Mouse (Mus musculus) heart, postnatal 0 days (tissue): ENCODE data around the gene Gm12830. TPM values are rescaled to one million over a fixed set of nuclear protein-coding genes. Genes with fewer than 3 reads are reported as not detected.

Source experiments
- ATAC-seq: fragments of 200-750 bp; cut with Nextera tagmentation; 2 replicates; pipeline ENCODE4 v1.8.0; 2017; ENCODE audit warnings: low read depth, moderate number of reproducible peaks, moderate library complexity; ENCODE audit not compliant: insufficient read depth
- DNase-seq: peaks from one replicate; pipeline ENCODE4 v3.0.0-alpha.2; 2016; ENCODE audit warnings: low spot score
- H3K27ac ChIP-seq: fragments of 300-500 bp; sonication (generic); 2 replicates; pipeline ENCODE4 v1.5.1; 2014; ENCODE audit warnings: low read depth, mild to moderate bottlenecking
- H3K27me3 ChIP-seq: fragments of 300-500 bp; sonication (generic); 2 replicates; pipeline ENCODE4 v1.6.1; 2014; ENCODE audit warnings: low read length, mixed read lengths; ENCODE audit not compliant: control insufficient read depth, insufficient read depth
- H3K36me3 ChIP-seq: fragments of 300-500 bp; sonication (generic); replicated peaks from 2 replicates; pipeline ENCODE4 v1.6.1; 2014; ENCODE audit warnings: low read length, mixed read lengths; ENCODE audit not compliant: control insufficient read depth, insufficient read depth
- H3K4me1 ChIP-seq: fragments of 300-500 bp; sonication (generic); 2 replicates; pipeline ENCODE4 v1.6.1; 2014; ENCODE audit warnings: antibody characterized with exemption; ENCODE audit not compliant: control insufficient read depth, insufficient read depth
- H3K4me2 ChIP-seq: fragments of 300-500 bp; sonication (generic); 2 replicates; pipeline ENCODE4 v1.6.1; 2014; ENCODE audit warnings: low read depth, mild to moderate bottlenecking, low read length, moderate library complexity
- H3K4me3 ChIP-seq: fragments of 300-500 bp; sonication (generic); 2 replicates; pipeline ENCODE4 v1.5.1; 2014; ENCODE audit warnings: low read depth, low read length
- H3K9ac ChIP-seq: fragments of 300-500 bp; sonication (generic); replicated peaks from 2 replicates; pipeline ENCODE4 v1.6.1; 2014; ENCODE audit warnings: low read depth, low read length, mixed read lengths
- H3K9me3 ChIP-seq: fragments of 300-500 bp; sonication (generic); replicated peaks from 2 replicates; pipeline ENCODE4 v1.6.1; 2016; ENCODE audit warnings: low read length; ENCODE audit not compliant: control insufficient read depth
- CTCF ChIP-seq: IDR thresholded peaks from 2 replicates; pipeline ENCODE4 v1.5.1; 2016; ENCODE audit warnings: antibody characterized with exemption, control low read depth, low read depth
- EP300 ChIP-seq: IDR thresholded peaks from 2 replicates; pipeline ENCODE4 v1.6.1; 2016; ENCODE audit warnings: antibody characterized with exemption, low read depth
- WGBS: fragments of 180-500 bp; shearing (Covaris S2); extraction: QIAGEN DNeasy Blood & Tissue Kit; methylation state at CpG from one replicate; pipeline ENCODE4 v1.1.7; 2014; 5-methylcytosine and 5-hydroxymethylcytosine counted together
- polyA plus RNA-seq: library from polyadenylated mRNA; unstranded; fragments of >200 nt; fragmentation: Nextera tagmentation; extraction: Ambion mirVana; gene quantifications from 2 replicates; pipeline ENCODE4 v1.2.1, GENCODE M21; 2015
- total RNA-seq: library from RNA; depleted of rRNA; stranded (reverse); fragments of >200 nt; gene quantifications from 2 replicates; pipeline ENCODE4 v1.2.3, GENCODE M21; 2014; ENCODE audit warnings: low replicate concordance

Gm12830 gene
- total and polyA plus RNA-seq, 2 experiments from 2014 or later: not detected

GRCm38 (mm10) chr4:114841336-114841920 is 19.9 kb downstream of the Gm12830 start:
- WGBS: 52% methylated on average over 9 of the region's 9 CpGs
- Histone ChIP-seq H3K27me3 (peaks cover 69% of the 10 kb centered on the region), H3K36me3 (no peaks in the 10 kb centered on the region), H3K9me3 (no peaks in the 10 kb centered on the region), H3K4me1 (no peaks in the 10 kb centered on the region; the same call in 1 of the 2 replicates), H3K27ac (no peak overlapping the region), H3K4me3 (no peak overlapping the region), H3K4me2 (no peak overlapping the region), H3K9ac (no peak overlapping the region)
- no peak for ATAC-seq
- no peak for TF ChIP-seq CTCF
- no peak for TF ChIP-seq EP300
- no peak for DNase-seq

- Histone ChIP-seq H3K4me2 (no peak overlapping the region), H3K36me3 (no peaks in the 10 kb centered on the region), H3K9me3 (no peaks in the 10 kb centered on the region), H3K4me1 (no peaks in the 10 kb centered on the region; the same call in 1 of the 2 replicates), H3K9ac (no peak overlapping the region), H3K4me3 (no peak overlapping the region), H3K27me3 (peaks cover 68% of the 10 kb centered on the region), H3K27ac (no peak overlapping the region)
- DNase-seq (no peak), ATAC-seq (no peak)
- TF ChIP-seq CTCF (no peak), EP300 (no peak)
- 8% methylated on average over 8 of the region's 11 CpGs for WGBS
Measured at GRCm38 (mm10) chr4:114842376-114842960, 20.9 kb downstream of the Gm12830 start.

GRCm38 (mm10) chr4:114843097-114843721 is 21.7 kb downstream of the Gm12830 start:
- no peak for TF ChIP-seq CTCF
- TF ChIP-seq EP300: no peak
- Histone ChIP-seq H3K4me2 (peak overlapping the region; percentile 57), H3K27me3 (peaks cover 68% of the 10 kb centered on the region), H3K36me3 (no peaks in the 10 kb centered on the region), H3K27ac (no peak overlapping the region), H3K9me3 (0 out of 2 replicates have a peak, but pooled peaks cover 1% of the 10 kb centered on the region), H3K9ac (no peak overlapping the region), H3K4me3 (peak overlapping the region; percentile 36), H3K4me1 (no peaks in the 10 kb centered on the region; the same call in 1 of the 2 replicates)
- WGBS: under 1% methylated on average over 45 of the region's 51 CpGs
- no peak for DNase-seq
- no peak for ATAC-seq

GRCm38 (mm10) chr4:114844600-114844999 is 23.1 kb downstream of the Gm12830 start:
- Histone ChIP-seq H3K9me3 (0 out of 2 replicates have a peak, but pooled peaks cover 5% of the 10 kb centered on the region), H3K4me2 (no peak overlapping the region), H3K9ac (no peak overlapping the region), H3K4me1 (no peaks in the 10 kb centered on the region; the same call in 1 of the 2 replicates), H3K27ac (no peak overlapping the region), H3K36me3 (no peaks in the 10 kb centered on the region), H3K4me3 (no peak overlapping the region), H3K27me3 (peaks cover 59% of the 10 kb centered on the region)
- DNase-seq (no peak), ATAC-seq (no peak)
- WGBS: 12% methylated on average over 1 of the region's 1 CpGs
- TF ChIP-seq EP300 (no peak), CTCF (no peak)

GRCm38 (mm10) chr4:114845622-114846021 is 24.1 kb downstream of the Gm12830 start:
- Histone ChIP-seq H3K27me3 (peaks cover 53% of the 10 kb centered on the region), H3K9me3 (0 out of 2 replicates have a peak, but pooled peaks cover 5% of the 10 kb centered on the region), H3K4me2 (no peak overlapping the region), H3K4me3 (no peak overlapping the region), H3K9ac (no peak overlapping the region), H3K27ac (no peak overlapping the region), H3K4me1 (no peaks in the 10 kb centered on the region; the same call in 1 of the 2 replicates), H3K36me3 (no peaks in the 10 kb centered on the region)
- ATAC-seq: no peak
- DNase-seq: no peak
- TF ChIP-seq EP300 (no peak), CTCF (no peak)
- 39% methylated on average over 4 of the region's 4 CpGs for WGBS
